In the genomic region with DNA sequence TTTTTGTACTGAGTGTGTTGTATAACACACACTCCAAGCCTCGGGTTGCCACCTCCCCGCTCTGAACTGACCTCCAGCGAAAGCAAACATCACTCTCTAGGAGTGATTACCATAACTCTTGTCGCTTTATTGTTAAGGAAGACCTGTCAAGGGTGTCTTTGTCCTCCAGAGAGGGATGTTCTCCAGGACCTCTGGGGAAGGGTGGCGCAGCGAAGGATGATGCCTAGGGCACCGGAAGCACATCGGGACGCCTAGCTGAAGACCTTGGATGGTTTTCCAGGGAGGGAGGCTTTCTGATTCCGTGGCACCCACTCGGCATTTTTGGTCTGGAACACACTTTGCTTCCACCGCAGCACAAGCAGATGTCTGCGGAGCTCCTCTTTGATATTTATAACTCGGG, we compare ENCODE assay signal across 11 mouse cellular contexts. TPM values are rescaled to one million over a fixed set of nuclear protein-coding genes. Genes with fewer than 3 reads are reported as not detected.
DNase-seq lines count a peak whose midpoint lies in the region; ATAC-seq and TF ChIP-seq lines count a peak whose summit lies in the region.
"Had no signal": no experiment of that assay in that cellular context is flagged by ENCODE, and none has a peak within 500 bp of the region (broad histone marks: within the 10 kb centered on the region; RNA-seq: fewer than 3 reads in every experiment).

No protein-coding gene starts in this region.

- H3K36me3 ChIP-seq in heart, embryonic 10.5 days = no peaks in the 10 kb centered on the region
- H3K36me3 ChIP-seq in kidney, embryonic 16.5 days (ENCODE audit: insufficient read depth, low read length) = no peaks in the 10 kb centered on the region
- no peaks in the 10 kb centered on the region for H3K36me3 ChIP-seq in kidney, adult 2 months (ENCODE audit: control insufficient read depth, insufficient read depth, low read length)
- no peaks in the 10 kb centered on the region for H3K36me3 ChIP-seq in stomach, embryonic 15.5 days
- no peaks in the 10 kb centered on the region for H3K36me3 ChIP-seq in stomach, postnatal 0 days (ENCODE audit: control insufficient read depth, insufficient read depth, low read length)
- H3K36me3 ChIP-seq in liver, postnatal 0 days (replicated peaks; ENCODE audit: insufficient read depth, low read length) = no peaks in the 10 kb centered on the region
- H3K36me3 ChIP-seq: embryonic facial prominence, embryonic 12.5 days had no signal

- 52% methylated on average over 14 of the region's 14 CpGs for WGBS in heart, embryonic 10.5 days
- 58% methylated on average over 14 of the region's 14 CpGs for WGBS in kidney, embryonic 16.5 days
- 79% methylated on average over 14 of the region's 14 CpGs for WGBS in kidney, adult 2 months
- WGBS in stomach, embryonic 15.5 days = 49% methylated on average over 14 of the region's 14 CpGs
- WGBS in stomach, postnatal 0 days = 54% methylated on average over 14 of the region's 14 CpGs
- 56% methylated on average over 14 of the region's 14 CpGs for WGBS in liver, postnatal 0 days (ENCODE audit: insufficient replicate concordance)

- no peak for TF ChIP-seq EP300 in stomach, postnatal 0 days (optimal IDR thresholded peaks at IDR 0.05)
- no peak for TF ChIP-seq EP300 in liver, postnatal 0 days (IDR thresholded peaks at IDR 0.05; ENCODE audit: low read depth)

- H3K9me3 ChIP-seq in heart, embryonic 10.5 days = no peaks in the 10 kb centered on the region
- no peaks in the 10 kb centered on the region for H3K9me3 ChIP-seq in kidney, embryonic 16.5 days (ENCODE audit: low read length)
- H3K9me3 ChIP-seq in stomach, embryonic 15.5 days = no peaks in the 10 kb centered on the region
- H3K9me3 ChIP-seq in stomach, postnatal 0 days (ENCODE audit: control insufficient read depth, low read length) = no peaks in the 10 kb centered on the region
- H3K9me3 ChIP-seq in liver, postnatal 0 days (ENCODE audit: low read length) = no peaks in the 10 kb centered on the region
- H3K9me3 ChIP-seq: embryonic facial prominence, embryonic 12.5 days; forebrain, embryonic 13.5 days had no signal

- DNase-seq in heart, embryonic 10.5 days (ENCODE audit: low spot score) = no peak
- DNase-seq in heart, adult 11 months = no peak
- DNase-seq in kidney, adult 2 months = no peak
- DNase-seq in stomach, postnatal 0 days (ENCODE audit: low spot score) = no peak
- DNase-seq in liver, postnatal 0 days = no peak
- no peak for DNase-seq in ovary, postnatal 10 days (ENCODE audit: low spot score)
- DNase-seq: cerebellum, adult 9-11 months had no signal

- TF ChIP-seq CTCF in kidney, adult 2 months (conservative IDR thresholded peaks at IDR 0.05; ENCODE audit: insufficient read depth, insufficient read length, low read depth, low read length) = no peak
- TF ChIP-seq CTCF in stomach, postnatal 0 days (IDR thresholded peaks at IDR 0.05; ENCODE audit: low read depth) = no peak
- no peak for TF ChIP-seq CTCF in liver, postnatal 0 days (IDR thresholded peaks at IDR 0.05; ENCODE audit: low read depth)

- H3K4me3 ChIP-seq in heart, embryonic 10.5 days = no peak overlapping the region
- no peak overlapping the region for H3K4me3 ChIP-seq in kidney, embryonic 16.5 days (ENCODE audit: low read length)
- H3K4me3 ChIP-seq in kidney, adult 2 months (ENCODE audit: insufficient read depth, low read depth, low read length) = no peak overlapping the region
- no peak overlapping the region for H3K4me3 ChIP-seq in stomach, embryonic 15.5 days (replicated peaks)
- no peak overlapping the region for H3K4me3 ChIP-seq in stomach, postnatal 0 days (ENCODE audit: low read depth, low read length)
- no peak overlapping the region for H3K4me3 ChIP-seq in liver, postnatal 0 days (ENCODE audit: low read depth, low read length)
- H3K4me3 ChIP-seq: embryonic facial prominence, embryonic 12.5 days; forebrain, embryonic 13.5 days had no signal

- 0 out of 2 replicates have a peak overlapping the region, but pooled peaks have one; percentile 82 for H3K4me2 ChIP-seq in kidney, embryonic 16.5 days (replicated peaks; ENCODE audit: low read depth, low read length)
- H3K4me2 ChIP-seq in stomach, embryonic 15.5 days = peak overlapping the region; percentile 57; the same call in 1 of the 2 replicates
- H3K4me2 ChIP-seq in stomach, postnatal 0 days (replicated peaks; ENCODE audit: low read depth) = no peak overlapping the region
- H3K4me2 ChIP-seq in liver, postnatal 0 days (ENCODE audit: low read depth, low read length) = peak overlapping the region; percentile 89; the same call in 1 of the 2 replicates

- no peak for ATAC-seq in kidney, embryonic 16.5 days (ENCODE audit: low FRiP score, low TSS enrichment)
- ATAC-seq in stomach, embryonic 15.5 days (ENCODE audit: insufficient read depth, low FRiP score, low read depth) = no peak
- no peak for ATAC-seq in stomach, postnatal 0 days (ENCODE audit: low FRiP score, low TSS enrichment)
- no peak for ATAC-seq in liver, postnatal 0 days
- ATAC-seq: forebrain, embryonic 13.5 days had no signal

- no peaks in the 10 kb centered on the region for H3K27me3 ChIP-seq in heart, embryonic 10.5 days (ENCODE audit: insufficient read depth, poor library complexity, severe bottlenecking)
- no peaks in the 10 kb centered on the region for H3K27me3 ChIP-seq in kidney, embryonic 16.5 days (ENCODE audit: insufficient read depth, low read length)
- H3K27me3 ChIP-seq in kidney, adult 2 months (replicated peaks; ENCODE audit: control insufficient read depth, insufficient read depth, low read length) = no peaks in the 10 kb centered on the region
- no peaks in the 10 kb centered on the region for H3K27me3 ChIP-seq in stomach, embryonic 15.5 days (replicated peaks)
- H3K27me3 ChIP-seq in stomach, postnatal 0 days (ENCODE audit: control insufficient read depth, insufficient read depth, low read length) = no peaks in the 10 kb centered on the region
- no peaks in the 10 kb centered on the region for H3K27me3 ChIP-seq in liver, postnatal 0 days (ENCODE audit: insufficient read depth, low read length)
- H3K27me3 ChIP-seq: embryonic facial prominence, embryonic 12.5 days; forebrain, embryonic 13.5 days had no signal

- H3K9ac ChIP-seq in kidney, embryonic 16.5 days (replicated peaks; ENCODE audit: low read length) = no peak overlapping the region
- no peak overlapping the region for H3K9ac ChIP-seq in stomach, embryonic 15.5 days
- no peak overlapping the region for H3K9ac ChIP-seq in stomach, postnatal 0 days (ENCODE audit: low read length)
- H3K9ac ChIP-seq in liver, postnatal 0 days (replicated peaks) = no peak overlapping the region
- H3K9ac ChIP-seq: embryonic facial prominence, embryonic 12.5 days; forebrain, embryonic 13.5 days had no signal

- TF ChIP-seq POLR2A in kidney, adult 2 months (IDR thresholded peaks at IDR 0.05; ENCODE audit: low read depth, low read length) = no peak

- peaks cover 37% of the 10 kb centered on the region for H3K4me1 ChIP-seq in heart, embryonic 10.5 days
- H3K4me1 ChIP-seq in kidney, embryonic 16.5 days (ENCODE audit: insufficient read depth, low read length) = peaks cover 18% of the 10 kb centered on the region
- H3K4me1 ChIP-seq in kidney, adult 2 months (ENCODE audit: control insufficient read depth, insufficient read depth, low read length) = peaks cover 12% of the 10 kb centered on the region; the same call in 1 of the 2 replicates
- peaks cover 7% of the 10 kb centered on the region for H3K4me1 ChIP-seq in stomach, embryonic 15.5 days
- H3K4me1 ChIP-seq in stomach, postnatal 0 days (replicated peaks; ENCODE audit: control insufficient read depth, insufficient read depth) = no peaks in the 10 kb centered on the region
- peaks cover 34% of the 10 kb centered on the region for H3K4me1 ChIP-seq in liver, postnatal 0 days (ENCODE audit: insufficient read depth)

- peak overlapping the region; percentile 92 for H3K27ac ChIP-seq in heart, embryonic 10.5 days
- H3K27ac ChIP-seq in kidney, embryonic 16.5 days (ENCODE audit: low read length) = no peak overlapping the region
- no peak overlapping the region for H3K27ac ChIP-seq in kidney, adult 2 months (ENCODE audit: insufficient read depth, low read depth, low read length)
- no peak overlapping the region for H3K27ac ChIP-seq in stomach, embryonic 15.5 days
- H3K27ac ChIP-seq in stomach, postnatal 0 days (replicated peaks) = no peak overlapping the region
- H3K27ac ChIP-seq in liver, postnatal 0 days (ENCODE audit: low read depth) = peak overlapping the region; percentile 93
- H3K27ac ChIP-seq: embryonic facial prominence, embryonic 12.5 days; forebrain, embryonic 13.5 days had no signal

RNA-seq across cellular contexts. Expression of gene Zfp217, which starts 59.0 kb away (rescaled TPM):
- 3.2 and 3.7 TPM in 2 replicates for polyA plus RNA-seq in heart, embryonic 10.5 days (2016; fragmentation: Nextera tagmentation; extraction: Ambion mirVana)
- 4.4 and 5.1 TPM in 2 replicates for polyA plus RNA-seq in kidney, embryonic 16.5 days (2015; fragmentation: Nextera tagmentation; extraction: Ambion mirVana)
- 7.0 and 8.2 TPM in 2 replicates for polyA plus RNA-seq in kidney, adult 2 months (2012; rRNA removed)
- 3.9 and 4.0 TPM in 2 replicates for polyA plus RNA-seq in stomach, embryonic 15.5 days (2015; fragmentation: Nextera tagmentation; extraction: Ambion mirVana)
- 1.5 and 1.7 TPM in 2 replicates for polyA plus RNA-seq in stomach, postnatal 0 days (2015; fragmentation: Nextera tagmentation; extraction: Ambion mirVana)
- 2.1 and 2.4 TPM in 2 replicates for polyA plus RNA-seq in liver, postnatal 0 days (2015; fragmentation: Nextera tagmentation; extraction: Ambion mirVana)

Comparison
In these comparisons a context has a peak if more than half of its experiments do, and no peak if none do; other contexts are left out.
1. H3K27ac ChIP-seq: peak in heart, embryonic 10.5 days (single experiment) and liver, postnatal 0 days (single experiment); none in kidney, embryonic 16.5 days (single experiment), kidney, adult 2 months (single experiment), stomach, embryonic 15.5 days (single experiment) and stomach, postnatal 0 days (single experiment).